Mouse (Mus musculus) brown adipose tissue, adult 24 weeks (tissue): ENCODE measurements around the gene Rrp12. TPM values are rescaled to one million over a fixed set of nuclear protein-coding genes. Genes with fewer than 3 reads are reported as not detected.
A peak's percentile ranks its signal among the peaks of the same experiment; 100 is the strongest.
"Not testable (repeated sequence)": the region's sequence is repeated elsewhere in the genome, so short reads cannot be mapped to it uniquely, and the experiment has no call there.

Experiments used
- H3K27ac ChIP-seq: fragments of 200-500 bp; replicated peaks from 2 replicates; pipeline ENCODE4 v1.5.1; 2012; ENCODE audit warnings: low read depth, mild to moderate bottlenecking, low read length
- H3K4me1 ChIP-seq: fragments of 200-500 bp; 2 replicates; pipeline ENCODE4 v1.6.1; 2012; ENCODE audit warnings: low read length, mixed read lengths; ENCODE audit not compliant: control insufficient read depth, insufficient read depth, insufficient read length
- H3K4me3 ChIP-seq: fragments of 200-500 bp; 2 replicates; pipeline ENCODE4 v1.5.1; 2012; ENCODE audit warnings: low read depth, mild to moderate bottlenecking, low read length, moderate library complexity; ENCODE audit not compliant: insufficient read depth
- polyA plus RNA-seq: library from polyadenylated mRNA; stranded (reverse); fragments of >200 nt; gene quantifications from 2 replicates; pipeline ENCODE4 v1.2.4, GENCODE M21; 2012; ENCODE audit not compliant: missing spikeins, insufficient read depth, insufficient read length

Rrp12 gene
- polyA plus RNA-seq, 1 experiment: 3.3 TPM

- H3K4me1 ChIP-seq, H3K27ac ChIP-seq: not testable (repeated sequence)
- peak overlapping the region; percentile 69 for H3K4me3 ChIP-seq
Observed at GRCm38 (mm10) chr19:41847614-41847991, 48.4 kb downstream of the Rrp12 start.

GRCm38 (mm10) chr19:41847091-41847581 lies 48.8 kb downstream of the Rrp12 start:
- Histone ChIP-seq H3K27ac (no peak overlapping the region), H3K4me1 (peaks cover 4% of the 10 kb centered on the region; the same call in 1 of the 2 replicates), H3K4me3 (peak overlapping the region; percentile 69)

GRCm38 (mm10) chr19:41846366-41847090 lies 49.4 kb downstream of the Rrp12 start:
- H3K4me1 ChIP-seq: peaks cover 4% of the 10 kb centered on the region; the same call in 1 of the 2 replicates
- peak overlapping the region; percentile 69 for H3K4me3 ChIP-seq
- H3K27ac ChIP-seq: no peak overlapping the region

- no peak overlapping the region for H3K27ac ChIP-seq
- H3K4me3 ChIP-seq: no peak overlapping the region
- peaks cover 4% of the 10 kb centered on the region; the same call in 1 of the 2 replicates for H3K4me1 ChIP-seq
Observed at GRCm38 (mm10) chr19:41844345-41844744, 51.6 kb downstream of the Rrp12 start.

GRCm38 (mm10) chr19:41842706-41843105 lies 53.3 kb downstream of the Rrp12 start:
- Histone ChIP-seq H3K27ac (no peak overlapping the region), H3K4me1 (peaks cover 4% of the 10 kb centered on the region; the same call in 1 of the 2 replicates)

GRCm38 (mm10) chr19:41842196-41842595 lies 53.8 kb downstream of the Rrp12 start:
- no peak overlapping the region for H3K4me3 ChIP-seq
- no peak overlapping the region for H3K27ac ChIP-seq

More at GRCm38 (mm10) chr19:41842706-41843105, 53.3 kb downstream of the Rrp12 start:
- no peak overlapping the region for H3K4me3 ChIP-seq

GRCm38 (mm10) chr19:41841105-41841750 lies 54.7 kb downstream of the Rrp12 start:
- Histone ChIP-seq H3K4me1 (peaks cover 1% of the 10 kb centered on the region; the same call in 1 of the 2 replicates), H3K4me3 (no peak overlapping the region), H3K27ac (no peak overlapping the region)

More at GRCm38 (mm10) chr19:41842196-41842595, 53.8 kb downstream of the Rrp12 start:
- H3K4me1 ChIP-seq: peaks cover 4% of the 10 kb centered on the region; the same call in 1 of the 2 replicates

- H3K27ac ChIP-seq: no peak overlapping the region
- H3K4me3 ChIP-seq: no peak overlapping the region
- no peaks in the 10 kb centered on the region for H3K4me1 ChIP-seq
Observed at GRCm38 (mm10) chr19:41839685-41840084, 56.3 kb downstream of the Rrp12 start.

GRCm38 (mm10) chr19:41838808-41839207 lies 57.2 kb downstream of the Rrp12 start:
- no peak overlapping the region for H3K27ac ChIP-seq
- H3K4me3 ChIP-seq: no peak overlapping the region

GRCm38 (mm10) chr19:41837917-41838261 lies 58.1 kb downstream of the Rrp12 start:
- no peak overlapping the region for H3K27ac ChIP-seq

More at GRCm38 (mm10) chr19:41838808-41839207, 57.2 kb downstream of the Rrp12 start:
- no peaks in the 10 kb centered on the region for H3K4me1 ChIP-seq

GRCm38 (mm10) chr19:41837194-41837916 lies 58.6 kb downstream of the Rrp12 start:
- Histone ChIP-seq H3K4me3 (no peak overlapping the region), H3K4me1 (no peaks in the 10 kb centered on the region), H3K27ac (no peak overlapping the region)

More at GRCm38 (mm10) chr19:41837917-41838261, 58.1 kb downstream of the Rrp12 start:
- no peaks in the 10 kb centered on the region for H3K4me1 ChIP-seq
- H3K4me3 ChIP-seq: no peak overlapping the region

GRCm38 (mm10) chr19:41836719-41837118 lies 59.3 kb downstream of the Rrp12 start:
- peaks cover 3% of the 10 kb centered on the region; the same call in 1 of the 2 replicates for H3K4me1 ChIP-seq
- no peak overlapping the region for H3K4me3 ChIP-seq
- H3K27ac ChIP-seq: no peak overlapping the region

- peaks cover 9% of the 10 kb centered on the region for H3K4me1 ChIP-seq
- no peak overlapping the region for H3K27ac ChIP-seq
- H3K4me3 ChIP-seq: no peak overlapping the region
Observed at GRCm38 (mm10) chr19:41835816-41836215, 60.2 kb downstream of the Rrp12 start.

GRCm38 (mm10) chr19:41835407-41835806 lies 60.6 kb downstream of the Rrp12 start:
- H3K4me1 ChIP-seq: peaks cover 9% of the 10 kb centered on the region
- H3K27ac ChIP-seq: no peak overlapping the region
- H3K4me3 ChIP-seq: no peak overlapping the region
